Mouse (Mus musculus): ENCODE measurements around the gene Trim40. TPM values are rescaled to one million over a fixed set of nuclear protein-coding genes. Genes with fewer than 3 reads are reported as not detected.
A peak's percentile ranks its signal among the peaks of the same experiment; 100 is the strongest.
"Not testable (repeated sequence)": the region's sequence is repeated elsewhere in the genome, so short reads cannot be mapped to it uniquely, and the experiment has no call there.

The Trim40 gene
- total RNA-seq, 2 experiments from 2014 or later: 0.40 TPM; not detected in 1

DNA sequence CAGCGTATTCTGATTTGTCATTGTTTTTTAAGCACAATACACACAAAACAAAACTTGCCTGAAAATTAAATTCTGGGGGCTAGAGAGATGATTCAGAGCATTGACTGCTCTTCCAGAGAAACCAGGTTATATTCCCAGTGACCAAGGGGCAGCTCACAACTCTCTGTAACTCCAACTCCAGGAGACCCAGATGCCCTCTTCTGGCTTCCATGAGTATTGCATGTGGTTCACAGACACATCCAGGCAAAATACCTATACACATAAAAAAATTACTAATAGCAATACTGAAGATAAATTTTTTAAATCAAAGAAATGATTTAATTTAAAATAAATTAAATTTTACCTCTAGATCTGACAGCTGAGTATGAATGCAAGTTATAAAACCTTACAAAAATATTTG lies 6.7 kb upstream of the Trim40 start:
- peak; percentile 21 to 60 for DNase-seq (ENCODE audit: low spot score in 2 of 2)

DNA sequence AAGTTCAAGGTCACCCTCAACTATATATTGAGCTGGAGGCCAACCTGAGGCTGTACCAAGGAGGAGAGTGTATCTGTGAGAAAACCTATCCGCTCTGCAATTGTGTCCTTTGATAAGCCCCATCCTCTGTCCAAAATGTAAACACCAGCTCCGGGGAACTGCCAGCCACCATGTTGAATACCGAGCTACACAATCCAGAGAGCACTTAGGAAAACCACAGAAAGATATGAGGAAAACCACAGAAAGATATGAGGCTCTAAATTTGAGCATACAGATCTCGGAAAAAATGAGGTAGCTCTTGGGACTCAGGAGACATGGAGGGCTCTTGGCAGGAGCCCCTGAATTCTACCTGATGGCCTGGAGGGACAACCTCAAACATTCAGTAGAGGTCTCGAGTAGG lies 3.5 kb upstream of the Trim40 start:
- no peak for DNase-seq (ENCODE audit: low spot score in 2 of 2)

DNA sequence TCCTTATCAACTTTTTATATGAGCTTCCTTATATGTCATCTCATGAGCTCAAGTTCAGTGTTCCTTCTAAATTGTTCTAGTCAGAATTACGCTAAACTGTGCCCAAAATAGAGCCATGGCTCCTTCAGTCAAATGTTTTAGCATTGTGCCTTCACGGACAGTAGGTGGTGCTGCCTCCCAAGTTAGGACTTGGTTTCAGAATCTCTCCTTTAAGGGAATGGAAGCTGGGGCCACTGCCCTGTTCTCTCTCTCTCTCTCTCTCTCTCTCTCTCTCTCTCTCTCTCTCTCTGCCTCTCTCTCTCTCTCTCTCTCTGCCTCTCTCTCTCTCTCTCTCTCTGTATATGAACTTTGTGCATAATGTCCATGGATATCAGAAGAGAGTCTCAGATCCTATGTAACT lies 2.4 kb upstream of the Trim40 start:
- DNase-seq (ENCODE audit: low spot score in 2 of 2): peak; percentile 33 to 52

DNA sequence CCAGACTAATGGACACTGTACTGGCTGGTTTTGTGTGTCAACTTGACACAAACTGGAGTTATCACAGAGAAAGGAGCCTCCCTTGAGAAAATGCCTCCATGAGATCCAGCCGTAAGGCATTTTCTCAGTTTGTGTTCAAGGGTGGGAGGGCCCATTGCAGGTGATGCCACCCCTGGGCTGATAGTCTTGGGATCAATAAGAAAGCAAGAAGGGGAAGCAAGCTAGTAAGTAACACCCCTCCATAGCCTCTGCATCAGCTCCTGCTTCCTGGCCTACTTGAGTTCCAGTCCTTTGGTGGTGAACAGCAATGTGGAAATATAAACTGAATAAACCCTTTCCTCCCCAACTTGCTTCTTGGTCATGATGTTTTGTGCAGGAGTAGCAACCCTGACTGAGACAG lies 1.6 kb upstream of the Trim40 start:
- not testable (repeated sequence) for DNase-seq (ENCODE audit: low spot score in 2 of 2)

DNA sequence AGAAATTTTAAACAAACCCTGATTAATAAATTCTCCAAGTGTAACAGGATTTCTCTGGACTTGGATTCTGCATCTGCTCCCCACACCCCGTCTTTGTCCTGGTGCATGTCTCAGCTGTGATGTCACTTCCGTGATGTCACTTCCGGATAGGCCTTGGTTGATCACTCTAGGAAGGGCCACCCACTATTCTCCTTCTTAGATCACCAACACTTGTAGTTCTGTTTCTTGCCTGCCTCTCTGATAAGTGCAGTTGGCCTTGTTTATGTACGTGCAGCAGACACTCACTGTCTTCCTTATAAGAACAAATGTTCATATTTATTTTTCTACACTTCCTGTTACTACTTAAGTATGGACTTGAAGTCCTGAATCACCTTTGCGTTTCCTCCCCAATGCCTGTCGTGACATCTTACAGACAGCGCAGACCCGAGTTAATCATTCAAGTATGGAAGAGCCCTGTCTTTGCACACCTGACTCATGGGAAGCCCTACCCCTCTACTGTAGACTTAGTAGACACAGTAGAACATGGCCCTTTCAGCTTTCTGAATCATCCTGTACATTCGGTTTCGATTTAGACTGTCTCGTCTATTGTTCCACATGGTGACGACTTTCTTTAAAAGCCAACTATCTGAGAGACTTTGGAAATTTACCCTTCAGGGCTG lies 4.7 kb downstream of the Trim40 start:
- no peak for DNase-seq (ENCODE audit: low spot score in 2 of 2)

DNA sequence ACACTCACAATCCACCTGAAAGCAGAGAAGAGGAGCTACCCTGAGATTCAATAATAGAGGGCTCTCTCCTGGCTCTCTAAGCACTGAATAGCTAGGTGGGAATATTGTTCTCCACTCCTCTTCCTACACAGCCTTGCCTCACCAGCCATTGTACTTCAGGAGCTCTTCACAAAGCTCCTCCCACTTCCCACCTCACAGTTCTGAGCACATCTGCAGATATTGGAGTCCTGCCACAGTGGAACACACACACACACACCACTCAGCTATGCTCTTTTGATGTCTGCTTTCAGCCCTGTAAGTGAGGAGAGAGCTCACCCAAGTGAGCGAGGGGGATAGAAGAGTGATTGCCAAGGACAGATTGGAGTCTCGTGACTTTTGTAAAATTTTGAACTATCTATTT lies 6.6 kb downstream of the Trim40 start:
- no peak for DNase-seq (ENCODE audit: low spot score in 2 of 2)

DNA sequence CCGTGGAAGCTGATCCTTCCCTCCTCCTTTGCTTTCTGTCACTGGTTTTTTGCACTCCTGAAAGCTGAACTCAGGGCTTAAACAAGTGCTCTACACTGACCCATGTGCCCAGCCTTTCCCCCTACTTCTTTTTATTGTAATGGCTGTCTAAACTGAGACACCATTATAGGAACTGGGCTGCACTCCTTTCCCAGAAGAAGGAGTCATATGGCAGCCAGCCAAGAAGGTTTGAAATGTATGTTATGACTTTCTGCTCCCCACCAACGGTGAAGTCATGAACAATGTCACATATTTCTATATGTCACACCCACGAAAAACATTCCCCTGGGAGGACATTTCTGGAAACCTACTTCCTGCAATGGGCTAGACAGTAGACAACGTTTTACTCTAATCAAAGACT lies 15.3 kb downstream of the Trim40 start:
- DNase-seq (ENCODE audit: low spot score in 2 of 2): no peak

DNA sequence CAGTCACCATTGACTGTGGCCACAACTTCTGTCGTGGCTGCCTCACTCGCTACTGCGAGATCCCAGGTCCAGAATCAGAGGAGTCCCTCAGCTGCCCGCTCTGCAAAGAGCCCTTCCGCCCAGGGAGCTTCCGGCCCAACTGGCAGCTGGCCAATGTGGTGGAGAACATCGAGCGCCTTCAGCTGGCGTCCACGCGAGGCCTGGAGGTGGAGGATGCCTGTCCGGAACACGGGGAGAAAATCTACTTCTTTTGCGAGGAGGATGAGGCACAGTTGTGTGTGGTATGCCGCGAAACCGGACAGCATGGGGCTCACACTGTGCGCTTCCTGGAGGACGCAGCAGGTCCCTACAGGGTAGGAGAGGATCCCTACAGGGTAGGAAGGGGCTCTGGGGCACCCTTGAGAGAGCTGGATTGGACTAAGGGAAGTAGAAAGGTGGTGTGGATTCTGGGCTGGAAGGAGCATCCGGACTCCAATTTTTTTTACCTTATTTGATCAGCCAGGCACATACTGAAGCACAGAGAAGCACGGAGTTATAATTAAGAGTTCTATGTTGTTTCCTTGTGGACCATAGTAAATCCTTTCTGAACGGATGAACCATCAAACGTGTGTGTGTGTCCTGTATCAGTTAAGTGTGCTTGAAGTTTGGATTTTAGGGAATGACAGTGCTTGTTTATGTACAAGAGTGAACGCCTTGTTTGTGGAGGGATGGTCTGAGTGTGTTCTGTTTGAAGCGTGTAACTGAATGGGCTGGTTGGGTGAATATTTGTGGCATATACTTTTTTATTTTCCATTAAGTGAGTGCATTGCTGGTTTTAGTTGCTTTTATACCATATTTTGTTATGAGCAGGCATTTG lies 19.7 kb downstream of the Trim40 start:
- DNase-seq (ENCODE audit: low spot score in 2 of 2): no peak

DNA sequence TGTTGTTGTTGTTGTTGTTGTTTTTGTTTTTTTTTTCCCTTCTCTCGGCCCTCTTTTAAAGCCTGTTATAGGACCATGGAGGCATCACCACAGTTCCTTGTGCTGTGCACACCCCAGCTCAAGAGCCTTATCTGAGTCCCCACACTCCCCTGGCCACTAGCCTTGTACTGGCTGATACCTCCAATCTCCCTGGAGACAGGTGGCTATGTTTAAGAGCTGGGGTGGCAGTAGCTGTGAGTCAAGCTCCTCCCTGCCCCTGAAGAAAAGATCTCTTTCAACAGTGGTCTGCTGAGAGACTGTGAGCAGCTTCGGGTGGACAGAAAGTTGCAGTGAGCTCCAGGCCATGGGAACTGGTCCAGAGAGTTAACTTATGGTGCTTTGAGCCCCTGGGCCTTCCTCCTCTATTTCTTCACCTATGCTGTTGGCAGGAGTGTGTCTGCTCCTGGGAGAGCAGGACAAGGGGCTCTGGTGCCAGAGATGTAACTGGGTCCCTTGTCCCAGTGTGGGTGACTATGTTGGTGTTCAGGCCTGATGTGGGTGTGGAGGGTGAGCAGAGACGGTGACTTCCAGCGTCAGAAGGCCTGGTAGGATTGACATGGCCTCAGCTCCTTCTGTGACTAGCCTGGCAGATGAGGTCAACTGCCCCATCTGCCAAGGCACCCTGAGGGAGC lies 20.5 kb downstream of the Trim40 start, which contains the start of gene Trim10:
Gene Trim10 (plus strand): TSS at position 291 of the 671 bp plus-strand sequence.
- no peak for DNase-seq (ENCODE audit: low spot score in 2 of 2)

DNA sequence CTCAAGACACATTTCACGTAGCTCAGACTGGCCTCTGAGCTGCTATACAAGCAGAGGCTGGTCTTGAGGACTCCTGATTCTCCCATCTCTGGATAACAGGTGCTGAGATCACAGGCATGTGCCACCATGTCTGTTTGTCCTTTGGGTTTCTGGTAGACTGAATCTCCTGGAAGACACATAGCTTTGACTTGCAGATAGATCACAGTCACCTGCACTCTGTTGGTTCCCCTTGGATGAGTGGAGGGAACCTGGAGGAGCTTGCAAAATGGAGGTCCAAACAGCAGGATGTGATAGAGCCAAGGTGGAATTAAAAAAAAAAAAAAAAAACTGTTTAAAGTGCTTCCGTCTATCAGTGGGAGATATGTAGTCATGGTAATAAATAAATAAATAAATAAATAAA lies 21.1 kb downstream of the Trim40 start:
- no peak for DNase-seq (ENCODE audit: low spot score in 2 of 2)

DNA sequence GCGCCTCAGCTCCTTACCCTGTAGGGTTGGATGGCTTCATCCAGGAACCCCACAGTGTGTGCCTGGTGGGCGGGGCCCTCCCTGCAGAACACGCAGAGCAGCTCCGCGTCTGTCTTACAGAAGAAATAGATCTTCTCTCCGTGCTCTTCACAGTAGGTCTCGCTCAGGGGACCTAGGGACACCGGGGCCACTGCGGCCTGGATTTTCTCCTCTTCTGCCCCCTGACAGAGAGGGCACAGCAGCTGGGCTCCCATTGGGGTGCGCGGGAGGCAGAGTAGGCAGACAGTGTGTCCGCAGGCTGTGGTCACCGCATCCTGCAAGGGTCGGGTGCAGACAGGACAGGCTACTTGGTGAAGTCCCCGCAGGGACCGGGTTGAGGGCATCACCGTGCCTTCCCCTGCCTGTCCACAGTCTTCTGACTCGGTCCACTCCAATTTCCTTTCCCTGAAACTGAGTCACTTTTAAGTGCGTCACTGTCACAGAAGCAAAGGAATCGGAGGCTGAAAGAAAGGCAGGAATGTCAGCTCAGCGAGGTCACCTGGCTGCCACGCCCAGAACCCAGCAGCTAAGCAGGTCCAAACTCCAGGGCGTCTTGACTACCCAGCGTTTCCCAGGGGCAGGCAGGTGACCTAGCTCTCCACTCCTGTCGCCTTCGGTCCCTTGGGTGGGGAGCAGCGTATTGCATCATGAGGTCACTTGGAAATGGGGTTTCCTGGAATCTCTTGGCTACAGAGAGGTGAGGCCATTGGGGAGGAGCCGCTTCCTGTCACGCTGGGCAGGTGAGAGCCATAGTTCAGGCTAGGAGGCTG lies 23.0 kb downstream of the Trim40 start, which contains the start of gene Trim15:
Gene Trim15 (minus strand): TSS at position 492 of the 809 bp plus-strand sequence.
- peak in 1 of 2 experiments; percentile 8 for DNase-seq (ENCODE audit: low spot score in 2 of 2)

DNA sequence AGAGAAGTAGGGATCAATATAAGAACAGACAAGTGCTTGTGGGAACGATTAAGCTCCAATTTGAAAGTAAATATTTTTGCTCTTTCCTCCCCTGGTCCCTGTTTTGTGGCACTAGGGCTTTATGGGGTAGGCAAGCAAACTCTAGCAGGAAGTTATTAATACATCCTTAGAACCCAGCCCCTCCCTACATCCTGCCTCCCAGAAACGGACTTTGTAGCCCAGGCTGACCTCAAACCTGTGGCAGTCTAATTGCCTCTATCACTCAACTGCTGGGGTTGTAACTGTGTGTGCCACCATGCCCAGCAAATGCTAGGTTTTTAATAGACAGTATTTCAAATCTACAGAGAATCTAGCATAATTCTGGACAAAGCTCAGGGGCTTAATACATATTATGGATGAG lies 28.2 kb downstream of the Trim40 start:
- no peak for DNase-seq (ENCODE audit: low spot score in 2 of 2)

DNA sequence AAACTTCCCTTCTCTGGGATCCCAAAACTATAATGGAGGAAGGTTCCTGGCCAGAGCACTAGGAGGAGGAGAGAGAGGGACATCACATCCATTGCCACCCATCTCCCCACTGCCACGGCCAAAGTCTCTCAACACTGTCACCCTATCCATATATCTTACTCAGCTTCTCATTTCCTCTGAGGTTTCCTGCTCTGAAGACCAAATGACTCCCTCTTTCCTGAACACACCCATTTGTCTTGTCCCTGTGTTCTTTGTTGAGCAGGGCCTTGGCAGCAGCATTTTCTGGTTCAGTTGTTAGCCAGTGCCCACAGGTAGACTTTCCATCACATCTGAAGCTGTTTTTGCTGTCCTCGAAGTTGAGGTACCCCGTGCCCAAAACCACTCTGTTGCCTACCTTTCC lies 31.7 kb downstream of the Trim40 start:
- DNase-seq (ENCODE audit: low spot score in 2 of 2): no peak

DNA sequence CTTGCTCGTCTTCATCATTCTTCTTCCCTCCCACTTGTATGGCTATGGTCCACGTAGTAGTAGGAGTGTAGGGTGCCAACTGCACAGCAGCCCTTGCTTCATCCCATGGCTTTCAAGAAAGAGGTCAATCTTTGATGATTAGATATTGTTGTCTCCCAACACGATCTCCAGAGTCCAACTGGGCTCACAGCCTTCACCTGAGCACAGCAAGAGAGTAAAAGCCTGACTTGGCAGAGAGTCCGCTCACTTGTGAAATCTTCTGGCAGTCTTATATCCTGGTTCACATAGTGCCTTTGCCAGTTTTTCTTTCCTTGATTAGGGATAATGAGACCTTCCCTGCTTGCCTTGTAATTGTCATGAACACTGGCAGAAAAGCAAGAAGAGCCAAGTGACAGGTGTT lies 33.7 kb downstream of the Trim40 start:
- DNase-seq (ENCODE audit: low spot score in 2 of 2): no peak

DNA sequence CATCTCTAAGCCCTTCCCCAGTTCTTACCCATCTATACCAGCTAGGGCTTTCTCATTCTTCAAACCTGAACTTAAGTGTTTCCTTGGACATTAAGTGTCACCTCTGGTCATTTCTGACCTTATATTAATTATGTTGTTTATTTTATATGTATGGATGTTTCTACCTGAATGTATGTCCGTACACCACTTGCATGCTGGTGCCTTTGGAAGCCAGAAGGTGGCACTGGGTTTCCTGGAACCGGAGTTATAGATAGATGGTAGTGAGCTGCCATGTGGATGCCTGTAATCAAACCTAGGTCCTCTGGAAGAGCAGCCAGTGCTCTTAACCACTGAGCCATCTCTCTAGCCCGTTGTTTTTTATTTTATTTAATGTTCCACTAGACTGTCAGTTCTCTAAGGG lies 34.4 kb downstream of the Trim40 start:
- DNase-seq (ENCODE audit: low spot score in 2 of 2): no peak

DNA sequence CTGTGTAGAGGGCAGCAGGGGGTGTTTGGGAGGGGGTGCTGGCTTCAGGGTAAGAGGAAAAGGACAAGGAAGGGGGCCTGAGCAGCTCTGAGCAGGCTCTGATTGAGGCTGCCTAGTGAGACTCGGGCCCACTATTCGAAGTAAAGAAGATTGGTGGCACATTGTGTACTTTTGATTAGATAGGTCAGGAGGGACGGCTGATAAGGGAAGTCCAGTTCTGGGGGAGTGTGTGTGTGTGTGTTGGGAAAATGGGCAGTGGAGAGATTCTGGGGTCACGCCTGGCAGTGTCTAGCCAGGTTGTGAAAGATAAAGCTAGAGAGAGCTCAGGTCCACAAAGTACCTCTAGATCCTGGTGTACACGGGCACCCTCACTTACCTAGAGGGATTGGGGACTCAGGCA lies 38.3 kb downstream of the Trim40 start:
- DNase-seq (ENCODE audit: low spot score in 2 of 2): no peak

DNA sequence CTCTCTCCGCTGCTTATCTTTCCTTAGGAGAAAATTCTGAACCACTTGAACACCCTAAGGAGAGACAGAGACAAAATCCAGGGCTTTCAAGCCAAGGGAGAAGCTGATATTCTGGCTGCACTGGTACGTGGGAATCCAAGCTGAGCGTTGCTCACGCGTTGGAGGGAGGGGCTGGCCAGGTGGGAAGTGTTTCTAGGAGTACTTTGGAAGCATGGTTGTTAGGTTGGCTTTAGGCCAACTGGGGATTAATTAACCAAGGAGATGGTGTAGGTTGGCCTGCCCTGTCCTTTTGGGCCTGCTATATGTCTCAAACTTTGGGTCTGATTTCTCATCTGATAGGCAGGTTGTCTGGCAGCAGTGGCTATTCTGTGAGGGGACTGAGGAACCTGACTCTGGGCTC lies 38.7 kb downstream of the Trim40 start:
- DNase-seq (ENCODE audit: low spot score in 2 of 2): no peak

DNA sequence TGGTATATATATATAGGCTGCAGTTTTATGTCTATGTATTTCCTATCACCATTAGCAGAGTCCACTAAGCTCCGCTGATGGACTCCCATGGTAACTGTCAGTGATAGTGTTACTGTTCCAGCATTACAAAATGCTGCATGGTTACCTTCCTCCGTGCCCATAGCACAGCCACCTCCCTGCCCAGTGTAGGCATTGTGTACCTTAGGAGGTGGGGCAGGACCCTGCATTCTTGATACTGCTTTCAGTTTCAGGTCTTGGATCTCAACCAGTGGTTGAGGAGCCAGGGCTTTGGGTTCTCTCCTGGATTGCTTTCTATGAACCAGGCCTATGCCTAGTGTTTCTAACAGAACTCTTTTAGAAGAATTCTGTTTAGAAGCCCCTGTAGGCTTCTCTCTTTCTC lies 39.9 kb downstream of the Trim40 start:
- no peak for DNase-seq (ENCODE audit: low spot score in 2 of 2)

DNA sequence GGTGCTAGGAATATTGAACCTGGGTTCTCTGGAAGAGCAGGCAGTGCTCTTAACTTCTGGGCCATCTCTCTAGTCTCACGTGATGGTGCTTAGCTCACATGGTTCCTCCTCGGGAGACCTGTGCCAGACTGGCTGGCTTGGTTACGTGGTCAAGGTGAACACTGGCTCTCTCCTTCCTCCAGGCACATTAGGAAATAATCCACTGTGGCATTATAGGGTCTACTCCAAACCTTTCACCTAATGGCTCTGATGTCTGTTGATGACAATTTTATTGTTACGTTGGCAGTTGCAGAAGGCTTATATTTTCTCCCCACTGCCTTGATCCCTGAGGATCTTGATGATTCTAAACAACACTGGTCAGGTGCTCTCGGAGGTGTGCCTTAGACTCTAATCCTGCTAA lies 41.0 kb downstream of the Trim40 start:
- no peak for DNase-seq (ENCODE audit: low spot score in 2 of 2)

DNA sequence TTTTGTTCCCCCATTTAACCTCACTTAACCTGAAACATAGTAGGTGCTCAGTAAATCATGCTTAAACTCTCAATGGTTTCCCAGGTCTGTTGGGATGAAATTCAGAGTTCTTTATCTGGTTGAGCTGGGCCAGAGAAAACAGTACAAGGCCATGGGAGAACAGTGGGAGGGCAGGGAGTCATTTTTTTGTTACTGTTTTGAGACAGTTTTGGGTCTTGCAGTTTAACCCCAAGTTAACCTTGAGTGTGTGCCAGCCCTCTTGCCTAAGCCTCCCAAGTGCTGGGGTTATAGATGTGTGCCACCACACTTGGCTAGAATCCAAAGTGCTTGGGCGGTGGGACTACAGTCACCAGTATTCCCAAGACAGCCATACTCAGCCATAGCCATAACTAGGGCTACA lies 45.2 kb downstream of the Trim40 start:
- no peak for DNase-seq (ENCODE audit: low spot score in 2 of 2)

DNA sequence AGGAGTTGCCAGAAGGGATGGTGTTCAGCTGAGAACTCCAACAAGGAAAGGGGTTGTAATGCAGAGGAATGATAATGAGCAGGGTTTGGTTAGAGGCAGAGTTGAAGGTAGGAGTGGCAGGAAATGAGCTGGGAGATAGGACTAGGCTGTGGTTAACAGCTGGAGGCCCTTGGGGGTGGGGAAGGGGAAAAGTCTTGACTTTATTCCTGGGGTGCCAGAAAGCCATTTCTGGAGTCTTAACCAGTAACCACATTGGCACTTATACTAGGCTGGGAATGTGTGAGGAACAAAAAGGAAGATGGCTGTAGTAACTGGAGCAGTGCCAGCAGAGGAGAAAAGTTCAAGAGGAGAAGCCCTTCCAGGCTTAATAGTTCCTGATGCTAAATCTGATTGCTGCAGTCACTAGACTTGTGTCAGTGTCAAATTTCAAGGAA lies 45.6 kb downstream of the Trim40 start:
- DNase-seq (ENCODE audit: low spot score in 2 of 2): no peak

Measured in left cerebral cortex, adult 18-20 months (tissue).